Mouse (Mus musculus) cortical plate, adult 2 months (tissue): ENCODE results near the gene Tanc2.

Source experiments
- CTCF ChIP-seq: fragments of 200-500 bp; IDR thresholded peaks from 2 replicates; pipeline ENCODE4 v1.5.1; 2011; ENCODE audit warnings: mild to moderate bottlenecking, control low read depth, low read length; ENCODE audit not compliant: insufficient read depth; ENCODE audit errors: extremely low read depth
- POLR2A ChIP-seq: fragments of 200-500 bp; IDR thresholded peaks from 2 replicates; pipeline ENCODE4 v1.6.1; 2011; ENCODE audit warnings: mild to moderate bottlenecking, low read length, control low read depth; ENCODE audit not compliant: insufficient read depth; ENCODE audit errors: extremely low read depth

- TF ChIP-seq POLR2A (no peak), CTCF (no peak)
These were observed 309.4 kb downstream of the Tanc2 start for GRCm38 (mm10) chr11:105899151-105899550.
